Mouse (Mus musculus): Measurements from ENCODE around the gene Washc4.

- no peak for TF ChIP-seq CTCF (conservative IDR thresholded peaks at IDR 0.05 in 1 of 2, IDR thresholded peaks at IDR 0.05 in 1 of 2; ENCODE audit: low read depth in 2 of 2, low read length in 2 of 2)
- TF ChIP-seq RAD21 (IDR thresholded peaks at IDR 0.05; ENCODE audit: low read depth, low read length), result no peak
- TF ChIP-seq NELFE (IDR thresholded peaks at IDR 0.05; ENCODE audit: low read depth, low read length), result no peak
- no peak for TF ChIP-seq POLR2A (IDR thresholded peaks at IDR 0.05; ENCODE audit: low read depth, low read length)
- no peak for TF ChIP-seq ZNF384 (IDR thresholded peaks at IDR 0.05; ENCODE audit: low read depth, low read length)
- no peak for TF ChIP-seq TCF12 (IDR thresholded peaks at IDR 0.05; ENCODE audit: low read depth, low read length)
- no peak for TF ChIP-seq ETS1 (conservative IDR thresholded peaks at IDR 0.05; ENCODE audit: low read depth, low read length)
- TF ChIP-seq EP300 (IDR thresholded peaks at IDR 0.05; ENCODE audit: low read length), result no peak
- TF ChIP-seq USF2 (conservative IDR thresholded peaks at IDR 0.05; ENCODE audit: low read depth, low read length), result no peak
- TF ChIP-seq SMC3 (IDR thresholded peaks at IDR 0.05; ENCODE audit: low read depth, low read length), result no peak
- no peak for TF ChIP-seq SIN3A (IDR thresholded peaks at IDR 0.05; ENCODE audit: low read length)
- no peak for TF ChIP-seq CHD2 (IDR thresholded peaks at IDR 0.05; ENCODE audit: low read length)
- TF ChIP-seq POLR2AphosphoS2 (IDR thresholded peaks at IDR 0.05; ENCODE audit: low read depth, low read length), result no peak
- TF ChIP-seq UBTF (IDR thresholded peaks at IDR 0.05; ENCODE audit: low read depth, low read length), result no peak
These were observed 81.3 kb downstream of the Washc4 start for GRCm38 (mm10) chr10:83624841-83625240.

Data from CH12.LX (cell line).